Comparison of ENCODE assay signal across 19 mouse cellular contexts in genomic region chr3:84430152-84430551, GRCm38 (mm10). TPM values are rescaled to one million over a fixed set of nuclear protein-coding genes. Genes with fewer than 3 reads are reported as not detected.
DNase-seq lines count a peak whose midpoint lies in the region; ATAC-seq and TF ChIP-seq lines count a peak whose summit lies in the region.
"Had no signal": no experiment of that assay in that cellular context is flagged by ENCODE, and none has a peak within 500 bp of the region (broad histone marks: within the 10 kb centered on the region; RNA-seq: fewer than 3 reads in every experiment).

No protein-coding gene starts in this region.

- H3K4me3 ChIP-seq in forebrain, postnatal 0 days (ENCODE audit: low read depth, low read length): no peak overlapping the region
- H3K4me3 ChIP-seq in forebrain, embryonic 11.5 days (ENCODE audit: low read depth, low read length): no peak overlapping the region
- H3K4me3 ChIP-seq in lung, embryonic 16.5 days (ENCODE audit: low read length): no peak overlapping the region
- no peak overlapping the region for H3K4me3 ChIP-seq in lung, adult 2 months (replicated peaks; ENCODE audit: extremely low read depth, low read depth, low read length)
- no peak overlapping the region for H3K4me3 ChIP-seq in limb, embryonic 15.5 days
- H3K4me3 ChIP-seq: embryonic facial prominence, embryonic 12.5 days; heart, embryonic 10.5 days; hindbrain, embryonic 13.5 days; liver, embryonic 13.5 days; midbrain, embryonic 12.5 days; myocyte had no signal

- TF ChIP-seq POLR2A in lung, adult 2 months (IDR thresholded peaks at IDR 0.05; ENCODE audit: borderline replicate concordance, extremely low read depth, low read depth, low read length): no peak

- no peaks in the 10 kb centered on the region for H3K9me3 ChIP-seq in forebrain, postnatal 0 days (ENCODE audit: low read length)
- H3K9me3 ChIP-seq in forebrain, embryonic 11.5 days (ENCODE audit: control insufficient read depth, low read length): no peaks in the 10 kb centered on the region
- no peaks in the 10 kb centered on the region for H3K9me3 ChIP-seq in lung, embryonic 16.5 days (ENCODE audit: control insufficient read depth, low read length)
- H3K9me3 ChIP-seq in limb, embryonic 15.5 days: no peaks in the 10 kb centered on the region
- H3K9me3 ChIP-seq: embryonic facial prominence, embryonic 12.5 days; heart, embryonic 10.5 days; hindbrain, embryonic 13.5 days; liver, embryonic 13.5 days; midbrain, embryonic 12.5 days had no signal

- POLR2A ChIA-PET in Patski (lab: Charles Lee): interaction anchor here (1.2 to 1.8 kb wide), 3 partner anchors 17 to 50 kb away, joined by 3 to 5 read pairs (median 4); partner anchors contain the start of gene Fhdc1

- no peak overlapping the region for H3K4me2 ChIP-seq in forebrain, postnatal 0 days (ENCODE audit: low read depth)
- H3K4me2 ChIP-seq in forebrain, embryonic 11.5 days (ENCODE audit: low read depth, low read length, severe bottlenecking): no peak overlapping the region
- no peak overlapping the region for H3K4me2 ChIP-seq in lung, embryonic 16.5 days (ENCODE audit: low read depth, low read length)
- H3K4me2 ChIP-seq in limb, embryonic 15.5 days: no peak overlapping the region
- H3K4me2 ChIP-seq: embryonic facial prominence, embryonic 12.5 days; hindbrain, embryonic 13.5 days; liver, embryonic 13.5 days; midbrain, embryonic 12.5 days had no signal

- WGBS in forebrain, postnatal 0 days: 20% methylated on average over 2 of the region's 2 CpGs
- 23% methylated on average over 2 of the region's 2 CpGs for WGBS in forebrain, embryonic 11.5 days
- 23% methylated on average over 2 of the region's 2 CpGs for WGBS in lung, embryonic 16.5 days
- WGBS in lung, adult 2 months: 30% methylated on average over 2 of the region's 2 CpGs
- WGBS in limb, embryonic 15.5 days: 18% methylated on average over 2 of the region's 2 CpGs

- H3K27me3 ChIP-seq in forebrain, postnatal 0 days (ENCODE audit: insufficient read depth, low read length): no peaks in the 10 kb centered on the region
- H3K27me3 ChIP-seq in forebrain, embryonic 11.5 days (ENCODE audit: control insufficient read depth, insufficient read depth, low read length): no peaks in the 10 kb centered on the region
- H3K27me3 ChIP-seq in lung, embryonic 16.5 days (ENCODE audit: control insufficient read depth, insufficient read depth, low read depth, low read length): no peaks in the 10 kb centered on the region
- no peaks in the 10 kb centered on the region for H3K27me3 ChIP-seq in Patski
- no peaks in the 10 kb centered on the region for H3K27me3 ChIP-seq in limb, embryonic 15.5 days
- H3K27me3 ChIP-seq: embryonic facial prominence, embryonic 12.5 days; hindbrain, embryonic 13.5 days; midbrain, embryonic 12.5 days had no signal

- no peaks in the 10 kb centered on the region for H3K4me1 ChIP-seq in forebrain, postnatal 0 days (ENCODE audit: insufficient read depth)
- no peaks in the 10 kb centered on the region for H3K4me1 ChIP-seq in forebrain, embryonic 11.5 days (replicated peaks; ENCODE audit: control insufficient read depth, insufficient read depth, low read length)
- H3K4me1 ChIP-seq in lung, embryonic 16.5 days (replicated peaks; ENCODE audit: control insufficient read depth, insufficient read depth, low read length): peaks cover 27% of the 10 kb centered on the region
- H3K4me1 ChIP-seq in lung, adult 2 months (ENCODE audit: control insufficient read depth, insufficient read depth, low read length): 0 out of 2 replicates have a peak, but pooled peaks cover 2% of the 10 kb centered on the region
- peaks cover 19% of the 10 kb centered on the region; the same call in 1 of the 2 replicates for H3K4me1 ChIP-seq in limb, embryonic 15.5 days

- peak; percentile 4 for DNase-seq in forebrain, postnatal 0 days
- no peak for DNase-seq in forebrain, embryonic 11.5 days (ENCODE audit: low spot score)
- no peak for DNase-seq in lung, adult 2 months
- DNase-seq in Patski (ENCODE audit: low read depth, low spot score): no peak
- DNase-seq in ovary, postnatal 14 days (ENCODE audit: low spot score): no peak
- DNase-seq in urinary bladder, postnatal 4 days (ENCODE audit: low spot score in 2 of 2): no peak
- DNase-seq: cerebellum, adult 11-12 months; gastrocnemius, postnatal 25 days; heart, postnatal 10 days; layer of hippocampus, postnatal 36 days; liver, embryonic 13.5 days; spleen, adult 18-20 months had no signal

- CTCF ChIA-PET in Patski (lab: Charles Lee): interaction anchor here (0.8 to 1.4 kb wide), 4 partner anchors 9 to 77 kb away, joined by 3 to 7 read pairs (median 4); no protein-coding TSS in a partner anchor

- no peak overlapping the region for H3K27ac ChIP-seq in forebrain, postnatal 0 days (ENCODE audit: low read depth, low read length)
- no peak overlapping the region for H3K27ac ChIP-seq in forebrain, embryonic 11.5 days (ENCODE audit: low read depth, low read length)
- H3K27ac ChIP-seq in lung, embryonic 16.5 days (ENCODE audit: low read length): peak overlapping the region; percentile 18; the same call in 1 of the 2 replicates
- H3K27ac ChIP-seq in limb, embryonic 15.5 days: 0 out of 2 replicates have a peak overlapping the region, but pooled peaks have one; percentile 8
- H3K27ac ChIP-seq: embryonic facial prominence, embryonic 12.5 days; heart, embryonic 10.5 days; hindbrain, embryonic 13.5 days; liver, embryonic 13.5 days; midbrain, embryonic 12.5 days had no signal

- in situ Hi-C loops in Patski (cut with MboI; ENCODE audit: low pct_unique_long_range_greater_than_20kb): no loop called here

- no peak overlapping the region for H3K9ac ChIP-seq in forebrain, postnatal 0 days
- no peak overlapping the region for H3K9ac ChIP-seq in forebrain, embryonic 11.5 days (ENCODE audit: low read length)
- H3K9ac ChIP-seq in lung, embryonic 16.5 days (ENCODE audit: low read length): no peak overlapping the region
- no peak overlapping the region for H3K9ac ChIP-seq in limb, embryonic 15.5 days
- H3K9ac ChIP-seq: embryonic facial prominence, embryonic 12.5 days; hindbrain, embryonic 13.5 days; liver, embryonic 13.5 days; midbrain, embryonic 12.5 days had no signal

- no peak for ATAC-seq in forebrain, postnatal 0 days
- no peak for ATAC-seq in forebrain, embryonic 11.5 days (replicated peaks; ENCODE audit: low FRiP score)
- ATAC-seq in lung, embryonic 16.5 days (ENCODE audit: low read depth): peak; percentile 23; the same call in 1 of the 2 replicates
- ATAC-seq in Patski: peak; percentile 4
- ATAC-seq in limb, embryonic 15.5 days (ENCODE audit: insufficient number of reproducible peaks, low FRiP score, low TSS enrichment, low read depth): no peak

- H3K36me3 ChIP-seq in forebrain, postnatal 0 days (ENCODE audit: insufficient read depth): no peaks in the 10 kb centered on the region
- H3K36me3 ChIP-seq in forebrain, embryonic 11.5 days (ENCODE audit: control insufficient read depth, insufficient read depth, low read length): no peaks in the 10 kb centered on the region
- no peaks in the 10 kb centered on the region for H3K36me3 ChIP-seq in lung, embryonic 16.5 days (ENCODE audit: control insufficient read depth, insufficient read depth, low read length)
- no peaks in the 10 kb centered on the region for H3K36me3 ChIP-seq in limb, embryonic 15.5 days
- H3K36me3 ChIP-seq: embryonic facial prominence, embryonic 12.5 days; heart, embryonic 10.5 days; hindbrain, embryonic 13.5 days; liver, embryonic 13.5 days; midbrain, embryonic 12.5 days had no signal

- TF ChIP-seq CTCF in forebrain, postnatal 0 days (IDR thresholded peaks at IDR 0.05; ENCODE audit: low read depth): no peak
- no peak for TF ChIP-seq CTCF in lung, adult 2 months (IDR thresholded peaks at IDR 0.05; ENCODE audit: insufficient read depth, low read length)
- no peak for TF ChIP-seq CTCF in Patski (IDR thresholded peaks at IDR 0.05)

RNA-seq across cellular contexts. Expression of gene Fhdc1, which starts 50.1 kb away (rescaled TPM):
- total RNA-seq in forebrain, postnatal 0 days (2014; rRNA removed): 3.5 and 3.7 TPM in 2 replicates
- polyA plus RNA-seq in forebrain, postnatal 0 days (2015; fragmentation: Nextera tagmentation; extraction: Ambion mirVana): 1.6 and 1.7 TPM in 2 replicates
- polyA plus RNA-seq in forebrain, embryonic 11.5 days (2014; fragmentation: Nextera tagmentation; extraction: Ambion mirVana): 2.3 and 2.5 TPM in 2 replicates
- 14.5 and 15.5 TPM in 2 replicates for polyA plus RNA-seq in lung, embryonic 16.5 days (2015; fragmentation: Nextera tagmentation; extraction: Ambion mirVana)
- polyA plus RNA-seq in lung, adult 2 months (2012; rRNA removed): 10.3 and 13.3 TPM in 2 replicates
- polyA plus RNA-seq in Patski (2021): 16.3 TPM
- polyA plus RNA-seq in limb, embryonic 15.5 days (2015; fragmentation: Nextera tagmentation; extraction: Ambion mirVana): 10.7 and 11.5 TPM in 2 replicates

Comparison
In these comparisons a context has a peak if more than half of its experiments do, and no peak if none do; other contexts are left out.
1. ATAC-seq: peak in lung, embryonic 16.5 days (single experiment) and Patski (single experiment); none in forebrain, postnatal 0 days (single experiment), forebrain, embryonic 11.5 days (single experiment) and limb, embryonic 15.5 days (single experiment).
2. H3K27ac ChIP-seq: peak in lung, embryonic 16.5 days (single experiment) and limb, embryonic 15.5 days (single experiment); none in forebrain, postnatal 0 days (single experiment) and forebrain, embryonic 11.5 days (single experiment).